Mouse (Mus musculus) stomach, embryonic 16.5 days (tissue): ENCODE measurements around the gene Zswim8. TPM values are rescaled to one million over a fixed set of nuclear protein-coding genes. Genes with fewer than 3 reads are reported as not detected.

Experiments used
- ATAC-seq: fragments of 200-750 bp; cut with Nextera tagmentation; 2 replicates; pipeline ENCODE4 v1.8.0; 2017; ENCODE audit warnings: moderate number of reproducible peaks, moderate TSS enrichment; ENCODE audit not compliant: insufficient read depth, low FRiP score
- H3K27ac ChIP-seq: fragments of 300-500 bp; sonication (generic); 2 replicates; pipeline ENCODE4 v1.5.1; 2014; ENCODE audit warnings: low read length
- H3K27me3 ChIP-seq: fragments of 300-500 bp; sonication (generic); 2 replicates; pipeline ENCODE4 v1.6.1; 2014; ENCODE audit warnings: low read length, control low read depth, mixed read lengths; ENCODE audit not compliant: control insufficient read depth, insufficient read depth
- H3K36me3 ChIP-seq: fragments of 300-500 bp; sonication (generic); 2 replicates; pipeline ENCODE4 v1.6.1; 2014; ENCODE audit warnings: low read length; ENCODE audit not compliant: control insufficient read depth, insufficient read depth
- H3K4me1 ChIP-seq: fragments of 300-500 bp; sonication (generic); 2 replicates; pipeline ENCODE4 v1.6.1; 2014; ENCODE audit warnings: low read length, control low read depth, mixed read lengths; ENCODE audit not compliant: control insufficient read depth, insufficient read depth
- H3K4me2 ChIP-seq: fragments of 300-500 bp; sonication (generic); 2 replicates; pipeline ENCODE4 v1.6.1; 2014; ENCODE audit warnings: low read depth, low read length, mixed read lengths
- H3K4me3 ChIP-seq: fragments of 300-500 bp; sonication (generic); replicated peaks from 2 replicates; pipeline ENCODE4 v1.5.1; 2014; ENCODE audit warnings: mild to moderate bottlenecking, low read length
- H3K9ac ChIP-seq: fragments of 300-500 bp; sonication (generic); 2 replicates; pipeline ENCODE4 v1.6.1; 2014; ENCODE audit warnings: low read length
- H3K9me3 ChIP-seq: fragments of 300-500 bp; sonication (generic); replicated peaks from 2 replicates; pipeline ENCODE4 v1.6.1; 2016; ENCODE audit warnings: low read length, control low read depth; ENCODE audit not compliant: control insufficient read depth
- WGBS: fragments of 180-500 bp; shearing (Covaris S2); extraction: QIAGEN DNeasy Blood & Tissue Kit; methylation state at CpG from one replicate; pipeline ENCODE4 v1.1.7; 2014; 5-methylcytosine and 5-hydroxymethylcytosine counted together
- polyA plus RNA-seq: library from polyadenylated mRNA; unstranded; fragments of >200 nt; fragmentation: Nextera tagmentation; extraction: Ambion mirVana; gene quantifications from 2 replicates; pipeline ENCODE4 v1.2.1, GENCODE M21; 2015

Zswim8 gene
- 23.2 and 26.8 TPM in 2 replicates for polyA plus RNA-seq

- Histone ChIP-seq H3K36me3 (peaks cover 11% of the 10 kb centered on the region; the same call in 1 of the 2 replicates), H3K4me3 (peak within 1 kb of the TSS; percentile 100), H3K9ac (peak within 1 kb of the TSS; percentile 99), H3K4me1 (peaks cover 21% of the 10 kb centered on the region), H3K9me3 (no peaks in the 10 kb centered on the region), H3K27me3 (no peaks in the 10 kb centered on the region), H3K4me2 (peak within 1 kb of the TSS; percentile 72), H3K27ac (peak within 1 kb of the TSS; percentile 84)
- ATAC-seq: peak; percentile 94
- under 1% methylated on average over 80 of the region's 80 CpGs for WGBS
Measured at GRCm38 (mm10) chr14:20707201-20708190, at the start of gene Zswim8. Gene Zswim8, plus strand, starts transcription at chr14:20707552.

GRCm38 (mm10) chr14:20658326-20658725 lies 49.0 kb upstream of the Zswim8 start:
- H3K9me3 ChIP-seq: no peaks in the 10 kb centered on the region
- H3K4me1 ChIP-seq: peaks cover 16% of the 10 kb centered on the region
- H3K36me3 ChIP-seq: no peaks in the 10 kb centered on the region
- H3K27me3 ChIP-seq: peaks cover 3% of the 10 kb centered on the region; the same call in 1 of the 2 replicates
- H3K4me3 ChIP-seq: no peak overlapping the region
- no peak for ATAC-seq
- H3K27ac ChIP-seq: no peak overlapping the region
- H3K9ac ChIP-seq: no peak overlapping the region
- no peak overlapping the region for H3K4me2 ChIP-seq

- Histone ChIP-seq H3K36me3 (no peaks in the 10 kb centered on the region), H3K9me3 (no peaks in the 10 kb centered on the region), H3K4me3 (no peak overlapping the region), H3K27me3 (peaks cover 3% of the 10 kb centered on the region; the same call in 1 of the 2 replicates), H3K27ac (no peak overlapping the region), H3K9ac (no peak overlapping the region), H3K4me1 (peaks cover 16% of the 10 kb centered on the region), H3K4me2 (no peak overlapping the region)
- WGBS: 85% methylated on average over 6 of the region's 6 CpGs
- ATAC-seq: no peak
Measured at GRCm38 (mm10) chr14:20658902-20659301, 48.5 kb upstream of the Zswim8 start.

- ATAC-seq: no peak
- Histone ChIP-seq H3K27ac (no peak overlapping the region), H3K4me3 (no peak overlapping the region), H3K36me3 (no peaks in the 10 kb centered on the region), H3K4me1 (peaks cover 16% of the 10 kb centered on the region), H3K4me2 (no peak overlapping the region), H3K27me3 (peaks cover 3% of the 10 kb centered on the region; the same call in 1 of the 2 replicates), H3K9ac (no peak overlapping the region), H3K9me3 (no peaks in the 10 kb centered on the region)
- 97% methylated on average over 7 of the region's 7 CpGs for WGBS
Measured at GRCm38 (mm10) chr14:20659687-20660086, 47.7 kb upstream of the Zswim8 start.

- peak overlapping the region; percentile 94 for H3K4me2 ChIP-seq
- peak; percentile 88 for ATAC-seq
- H3K36me3 ChIP-seq: no peaks in the 10 kb centered on the region
- H3K27me3 ChIP-seq: peaks cover 3% of the 10 kb centered on the region; the same call in 1 of the 2 replicates
- peak overlapping the region; percentile 95 for H3K27ac ChIP-seq
- peak overlapping the region; percentile 90 for H3K9ac ChIP-seq
- H3K4me1 ChIP-seq: peaks cover 16% of the 10 kb centered on the region
- peak overlapping the region; percentile 77 for H3K4me3 ChIP-seq
- no peaks in the 10 kb centered on the region for H3K9me3 ChIP-seq
- 2% methylated on average over 52 of the region's 52 CpGs for WGBS
Measured at GRCm38 (mm10) chr14:20660827-20661660, 46.3 kb upstream of the Zswim8 start.

GRCm38 (mm10) chr14:20661661-20662331 lies 45.6 kb upstream of the Zswim8 start:
- peak; percentile 11 for ATAC-seq
- Histone ChIP-seq H3K4me2 (peak overlapping the region; percentile 94), H3K27ac (peak overlapping the region; percentile 95), H3K4me3 (peak overlapping the region; percentile 77), H3K9me3 (no peaks in the 10 kb centered on the region), H3K4me1 (peaks cover 16% of the 10 kb centered on the region), H3K27me3 (peaks cover 3% of the 10 kb centered on the region; the same call in 1 of the 2 replicates), H3K36me3 (no peaks in the 10 kb centered on the region), H3K9ac (peak overlapping the region; percentile 90)
- 13% methylated on average over 19 of the region's 19 CpGs for WGBS

GRCm38 (mm10) chr14:20662740-20663139 lies 44.6 kb upstream of the Zswim8 start:
- no peak for ATAC-seq
- Histone ChIP-seq H3K36me3 (no peaks in the 10 kb centered on the region), H3K27ac (no peak overlapping the region), H3K4me3 (no peak overlapping the region), H3K9ac (peak overlapping the region; percentile 90; the same call in 1 of the 2 replicates), H3K4me1 (peaks cover 16% of the 10 kb centered on the region), H3K4me2 (peak overlapping the region; percentile 94; the same call in 1 of the 2 replicates), H3K9me3 (no peaks in the 10 kb centered on the region), H3K27me3 (peaks cover 3% of the 10 kb centered on the region; the same call in 1 of the 2 replicates)
- 74% methylated on average over 3 of the region's 3 CpGs for WGBS

- ATAC-seq: no peak
- WGBS: 61% methylated on average over 2 of the region's 2 CpGs
- Histone ChIP-seq H3K27ac (no peak overlapping the region), H3K36me3 (no peaks in the 10 kb centered on the region), H3K4me3 (no peak overlapping the region), H3K27me3 (peaks cover 3% of the 10 kb centered on the region; the same call in 1 of the 2 replicates), H3K4me1 (peaks cover 16% of the 10 kb centered on the region), H3K9me3 (no peaks in the 10 kb centered on the region), H3K9ac (no peak overlapping the region), H3K4me2 (no peak overlapping the region)
Measured at GRCm38 (mm10) chr14:20663601-20664000, 43.8 kb upstream of the Zswim8 start.
